Mouse (Mus musculus) G1E (cell line): ENCODE data around the gene Abcf1.
"Not testable (repeated sequence)": the region's sequence is repeated elsewhere in the genome, so short reads cannot be mapped to it uniquely, and the experiment has no call there.

Experiments
- CTCF ChIP-seq: IDR thresholded peaks from 2 replicates; pipeline ENCODE4 v1.5.1; 2012; ENCODE audit warnings: low read depth, low read length, inconsistent platforms, mixed read lengths
- GATA1 ChIP-seq: IDR thresholded peaks from 2 replicates; pipeline ENCODE4 v1.6.1; 2012; ENCODE audit warnings: borderline replicate concordance, low read length, inconsistent platforms, mixed read lengths
- GATA2 ChIP-seq: IDR thresholded peaks from 2 replicates; pipeline ENCODE4 v1.6.1; 2012; ENCODE audit warnings: low read depth, low read length, inconsistent platforms, borderline replicate concordance
- TAL1 ChIP-seq: conservative IDR thresholded peaks from 2 replicates; pipeline ENCODE4 v1.6.1; 2012; ENCODE audit warnings: low read depth, low read length, inconsistent platforms, mixed read lengths

GRCm38 (mm10) chr17:35950946-35951345 is 18.6 kb downstream of the Abcf1 start:
- not testable (repeated sequence) for TF ChIP-seq CTCF, GATA1, TAL1, GATA2
